Mouse (Mus musculus) pancreas, adult 10 weeks (tissue): ENCODE results near the gene Nudt13. TPM values are rescaled to one million over a fixed set of nuclear protein-coding genes. Genes with fewer than 3 reads are reported as not detected.

Experiments
- polyA plus RNA-seq: library from polyadenylated mRNA; stranded (reverse); fragments of 350-450 nt; fragmentation: Illumina TruSeq; extraction: RNeasy Lipid Tissue Mini Kit (QIAGEN cat#74804); gene quantifications from one replicate; pipeline ENCODE4 v1.2.3, GENCODE M21; 2015; ENCODE audit warnings: low read depth, low replicate concordance; ENCODE audit not compliant: insufficient read depth

Gene Nudt13
- polyA plus RNA-seq, result 10.6 TPM

DNA sequence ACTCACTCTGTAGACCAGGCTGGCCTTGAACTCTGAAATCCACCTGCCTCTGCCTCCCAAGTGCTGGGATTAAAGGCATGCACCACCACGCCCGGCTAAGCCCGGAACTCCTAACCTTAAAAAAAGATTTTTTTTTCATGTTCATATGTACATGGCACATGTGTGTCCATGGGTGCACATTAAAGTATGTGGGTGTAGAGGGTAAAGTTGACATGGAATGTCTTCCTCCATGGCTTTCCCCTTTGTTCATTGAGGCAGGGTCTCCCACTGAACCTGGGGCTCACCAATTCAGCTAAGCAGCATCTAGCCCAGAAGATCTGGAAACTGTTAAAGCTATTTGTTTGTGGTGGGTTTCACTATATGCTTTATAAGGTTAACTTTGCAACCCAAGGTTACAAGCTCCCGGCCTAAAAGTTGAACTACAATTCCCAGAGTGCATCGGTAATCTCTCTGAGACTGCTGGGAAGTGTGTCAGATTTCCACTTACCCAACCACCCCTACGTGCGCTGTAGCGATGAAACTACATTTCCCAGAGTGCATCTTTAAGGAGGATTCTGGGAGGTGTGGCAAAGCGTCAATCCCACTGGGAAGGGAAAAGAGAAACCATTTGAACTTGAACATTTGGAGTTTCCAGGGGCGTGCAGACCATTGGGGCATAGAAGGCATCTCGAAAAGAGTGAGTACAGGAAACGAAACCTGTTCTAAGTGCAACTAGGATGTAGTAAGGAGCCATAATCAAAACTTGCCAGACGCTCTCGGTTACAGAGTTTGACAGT is at the start of gene Nudt13:
Gene Nudt13 (plus strand): TSS at position 581 of the 776 bp plus-strand sequence.

DNA sequence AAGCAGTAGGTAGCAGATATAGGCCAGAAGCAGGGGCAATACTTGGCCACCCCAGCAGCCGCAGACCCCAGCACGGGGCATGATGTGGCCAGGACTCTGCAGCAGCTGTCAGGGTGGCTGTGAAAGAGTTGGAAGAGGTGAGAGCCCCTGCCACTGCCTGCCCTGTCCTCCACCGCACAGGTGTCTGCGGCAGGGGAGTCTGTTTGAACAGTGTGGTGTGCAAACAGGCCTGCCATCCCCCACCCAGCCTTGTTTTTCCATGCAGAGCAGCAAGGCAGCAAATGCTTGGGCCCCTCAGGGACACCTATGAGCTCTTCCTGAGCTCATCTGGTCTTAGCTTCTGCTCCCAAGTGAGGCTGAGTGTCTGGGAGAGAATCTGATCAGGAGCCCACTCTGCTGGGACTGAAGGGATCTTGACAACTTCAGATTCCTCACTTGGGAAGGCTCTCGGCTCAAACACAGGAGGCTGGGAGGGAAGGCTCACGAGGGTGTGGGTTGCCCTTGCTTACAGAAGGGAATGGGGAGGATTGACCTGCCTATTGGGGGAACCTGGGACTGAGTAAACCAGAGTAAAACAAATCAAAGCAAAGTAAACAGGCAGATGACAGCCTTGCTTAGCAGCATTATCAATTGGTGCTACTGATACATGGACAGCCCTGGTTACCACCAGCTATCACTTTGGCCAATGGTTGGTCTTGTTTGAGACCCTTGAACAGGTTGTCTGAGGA is 25.3 kb upstream of the Nudt13 start, which contains the start of gene Kcnk16:
Gene Kcnk16 (minus strand): TSS at position 118 of the 728 bp plus-strand sequence.

DNA sequence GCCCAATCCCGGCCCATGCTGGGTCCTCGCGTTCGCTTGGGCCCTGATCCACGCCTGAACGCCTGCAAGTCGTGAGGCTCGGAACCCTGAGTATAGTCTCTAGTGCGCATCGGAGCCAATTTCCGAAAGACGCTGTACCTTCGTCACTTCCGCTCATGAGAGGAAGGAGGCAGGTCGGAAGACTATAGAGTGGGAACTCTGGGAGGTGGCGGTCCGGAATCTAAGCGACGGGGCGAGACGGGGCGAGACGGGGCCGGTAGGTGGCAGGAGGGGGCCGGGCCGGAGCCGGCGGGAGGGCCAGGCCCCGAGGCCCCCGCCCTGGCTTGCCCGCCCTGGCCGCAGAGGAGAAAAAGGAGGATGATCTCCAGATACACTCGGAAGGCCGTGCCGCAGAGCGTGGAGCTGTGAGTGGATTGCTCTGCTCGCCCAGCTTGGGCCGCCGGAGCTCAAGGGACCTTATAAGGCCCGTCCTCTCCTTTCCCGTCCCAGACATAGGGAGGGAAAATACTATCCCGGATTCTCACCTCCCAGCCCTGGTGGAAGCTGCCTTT is 53.6 kb downstream of the Nudt13 start, which contains the start of the genes Ecd and Fam149b:
Gene Ecd (minus strand): TSS at position 131 of the 551 bp plus-strand sequence.
Gene Fam149b (plus strand): TSS at position 172 of the 551 bp plus-strand sequence.

Other genes starting within 250 kb of the Nudt13 start
- gene Saysd1, start 156.2 kb upstream of the Nudt13 start, polyA plus RNA-seq, result 3.7 TPM
- 3.0 TPM for gene Kcnk5, start 112.9 kb upstream of the Nudt13 start, polyA plus RNA-seq
- gene Kcnk16, start 25.5 kb upstream of the Nudt13 start, polyA plus RNA-seq, result 14.7 TPM
- gene Ecd, start 53.4 kb downstream of the Nudt13 start, polyA plus RNA-seq, result 6.0 TPM
- gene Fam149b, start 53.5 kb downstream of the Nudt13 start, polyA plus RNA-seq, result 8.1 TPM
- 3.4 TPM for gene Dnajc9, start 94.2 kb downstream of the Nudt13 start, polyA plus RNA-seq
- gene Mrps16, start 98.9 kb downstream of the Nudt13 start, polyA plus RNA-seq, result 10.0 TPM
- not detected for gene Cfap70, start 157.5 kb downstream of the Nudt13 start, polyA plus RNA-seq
- 24.2 TPM for gene Anxa7, start 185.4 kb downstream of the Nudt13 start, polyA plus RNA-seq
- gene Mss51, start 202.2 kb downstream of the Nudt13 start, polyA plus RNA-seq, result 2.0 TPM